Mouse (Mus musculus): Measurements from ENCODE around the gene Lurap1. TPM values are rescaled to one million over a fixed set of nuclear protein-coding genes. Genes with fewer than 3 reads are reported as not detected.

Lurap1 gene
- polyA plus RNA-seq (2017; shearing (Covaris generic)) = 0.83 TPM

DNA sequence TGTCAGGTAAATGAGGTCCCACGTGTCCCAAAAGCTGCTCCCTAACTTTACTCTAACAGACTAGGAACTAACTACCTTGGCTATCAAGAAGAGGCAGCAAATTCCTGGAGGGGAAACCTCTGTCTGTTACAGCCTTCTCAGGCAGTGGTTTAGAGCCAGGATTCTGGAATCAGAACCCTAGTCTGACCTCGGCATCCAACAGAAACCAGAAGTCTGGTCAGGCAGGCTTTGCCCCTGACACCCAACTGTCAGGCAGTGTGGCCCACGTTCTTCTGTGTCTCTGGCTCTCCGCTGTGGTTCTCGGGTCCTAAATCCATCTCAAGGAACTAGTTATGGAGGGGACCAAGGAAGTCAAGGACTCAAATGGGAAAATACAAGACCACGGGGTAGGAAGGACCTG is at the start of gene Lurap1:
Gene Lurap1, minus strand, starts transcription at position 101 of the 400 bp plus-strand sequence.

DNA sequence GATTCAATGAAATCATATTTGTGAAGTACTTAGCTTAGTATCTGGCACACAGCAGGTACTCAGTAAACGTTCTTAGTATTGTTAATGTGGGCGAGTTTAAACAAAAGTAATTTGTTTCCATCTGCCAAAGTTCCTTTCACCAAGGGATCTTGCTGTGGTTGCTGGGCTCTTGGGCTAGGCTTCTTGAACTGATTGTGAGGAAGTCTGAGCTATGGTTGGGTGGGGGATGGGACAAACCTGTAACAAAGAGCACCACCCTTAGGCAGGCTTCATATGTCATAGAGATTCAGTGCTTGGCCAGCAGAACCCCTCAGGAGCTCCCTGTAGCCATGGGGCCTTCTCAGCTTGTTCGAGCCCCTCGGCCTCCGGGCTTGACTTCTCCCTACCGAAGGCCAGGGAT is 21.9 kb upstream of the Lurap1 start, which contains the start of the genes 1700042G07Rik and Gm49337:
Gene 1700042G07Rik, plus strand, starts transcription at position 301 of the 400 bp plus-strand sequence.
Gene Gm49337, plus strand, starts transcription at position 313 of the 400 bp plus-strand sequence.

DNA sequence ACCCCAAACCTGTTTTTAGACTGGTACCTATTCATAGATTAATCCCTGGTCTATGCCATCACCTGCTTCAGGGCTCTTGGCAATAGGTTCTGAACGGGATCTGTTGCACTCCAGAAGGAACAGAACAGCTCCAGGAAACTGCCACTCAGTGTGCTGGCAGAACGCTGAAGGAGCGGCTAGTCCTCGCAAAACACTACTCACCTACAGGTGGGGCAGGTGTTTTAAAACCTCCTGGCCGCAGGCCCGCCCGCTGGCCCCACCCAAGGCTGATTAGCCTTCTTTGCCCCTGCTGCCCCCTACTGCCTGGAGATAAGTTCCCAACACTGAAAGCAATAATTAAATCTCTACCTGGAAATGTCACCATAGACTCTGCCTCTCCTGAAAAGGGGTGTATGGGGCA is 16.3 kb upstream of the Lurap1 start, which contains the start of gene Tspan1:
Gene Tspan1, minus strand, starts transcription at position 198 of the 400 bp plus-strand sequence.

DNA sequence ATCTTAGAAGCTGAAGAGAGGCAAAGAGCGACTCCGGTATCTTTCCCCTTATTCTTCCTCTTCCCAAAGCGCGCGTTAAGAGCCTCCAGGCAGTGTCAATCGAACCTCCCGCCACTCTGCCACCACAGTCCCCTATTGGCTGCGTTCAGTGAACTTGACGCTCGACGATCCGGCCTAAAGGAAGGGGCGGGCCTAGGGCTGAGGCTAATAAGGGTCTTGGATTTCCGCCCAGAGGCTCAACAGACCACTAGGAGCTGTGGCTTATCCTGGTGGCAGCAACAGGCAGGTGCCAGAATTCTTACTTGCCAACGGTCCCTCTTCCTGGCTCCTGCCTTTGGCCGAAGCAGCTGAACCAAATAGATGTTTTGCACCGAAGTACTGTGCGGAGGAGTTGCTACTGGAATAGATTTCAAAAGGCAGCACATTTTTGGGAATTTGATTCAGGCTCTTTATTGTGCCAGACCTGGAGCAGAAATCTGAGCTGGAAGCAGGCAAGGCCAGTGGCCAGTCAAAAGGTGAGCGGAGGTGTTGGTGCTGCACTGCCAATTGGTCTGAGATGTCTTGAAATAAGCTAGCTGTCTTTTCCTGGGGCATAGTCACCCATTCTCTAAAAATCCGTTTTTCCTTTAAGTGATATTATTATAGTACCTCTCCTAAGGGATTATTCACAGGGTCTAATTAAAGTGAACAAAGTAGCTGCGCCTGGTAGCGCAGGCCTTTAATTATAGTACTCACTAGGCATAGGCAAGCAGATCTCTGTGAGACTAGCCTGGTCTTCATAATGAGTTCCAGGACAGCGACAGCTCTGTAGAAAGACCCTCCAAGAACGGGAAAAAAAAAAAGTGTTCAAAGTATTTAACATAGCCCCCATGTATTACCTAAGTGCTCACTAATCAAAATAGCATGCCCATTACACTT is 27.3 kb downstream of the Lurap1 start, which contains the start of the genes Rad54l and Pomgnt1:
Gene Rad54l, minus strand, starts transcription at position 89 of the 918 bp plus-strand sequence.
Gene Pomgnt1, plus strand, starts transcription at position 239 of the 918 bp plus-strand sequence.

Other genes with a start within 250 kb of the Lurap1 start
- not detected for gene Dmbx1, start 211.4 kb downstream of the Lurap1 start, polyA plus RNA-seq (2017; shearing (Covaris generic))
- 129 TPM for gene Faah, start 133.4 kb downstream of the Lurap1 start, polyA plus RNA-seq (2017; shearing (Covaris generic))
- gene Nsun4, start 97.5 kb downstream of the Lurap1 start, polyA plus RNA-seq (2017; shearing (Covaris generic)) = 33.5 TPM
- 526 TPM for gene Uqcrh, start 76.3 kb downstream of the Lurap1 start, polyA plus RNA-seq (2017; shearing (Covaris generic))
- gene Lrrc41, start 76.1 kb downstream of the Lurap1 start, polyA plus RNA-seq (2017; shearing (Covaris generic)) = 45.9 TPM
- gene Rad54l, start 27.6 kb downstream of the Lurap1 start, polyA plus RNA-seq (2017; shearing (Covaris generic)) = 6.5 TPM
- 8.0 TPM for gene Pomgnt1, start 27.5 kb downstream of the Lurap1 start, polyA plus RNA-seq (2017; shearing (Covaris generic))
- gene Tspan1, start 16.3 kb upstream of the Lurap1 start, polyA plus RNA-seq (2017; shearing (Covaris generic)) = not detected
- gene 1700042G07Rik, start 22.0 kb upstream of the Lurap1 start, polyA plus RNA-seq (2017; shearing (Covaris generic)) = not detected
- gene Gm49337, start 22.0 kb upstream of the Lurap1 start, polyA plus RNA-seq (2017; shearing (Covaris generic)) = not detected
- gene Pik3r3, start 70.3 kb upstream of the Lurap1 start, polyA plus RNA-seq (2017; shearing (Covaris generic)) = 6.1 TPM